Mouse (Mus musculus): ENCODE data around the gene Gabrq. TPM values are rescaled to one million over a fixed set of nuclear protein-coding genes. Genes with fewer than 3 reads are reported as not detected.

Gabrq gene
- not detected in 3 replicates for total RNA-seq (2017)

DNA sequence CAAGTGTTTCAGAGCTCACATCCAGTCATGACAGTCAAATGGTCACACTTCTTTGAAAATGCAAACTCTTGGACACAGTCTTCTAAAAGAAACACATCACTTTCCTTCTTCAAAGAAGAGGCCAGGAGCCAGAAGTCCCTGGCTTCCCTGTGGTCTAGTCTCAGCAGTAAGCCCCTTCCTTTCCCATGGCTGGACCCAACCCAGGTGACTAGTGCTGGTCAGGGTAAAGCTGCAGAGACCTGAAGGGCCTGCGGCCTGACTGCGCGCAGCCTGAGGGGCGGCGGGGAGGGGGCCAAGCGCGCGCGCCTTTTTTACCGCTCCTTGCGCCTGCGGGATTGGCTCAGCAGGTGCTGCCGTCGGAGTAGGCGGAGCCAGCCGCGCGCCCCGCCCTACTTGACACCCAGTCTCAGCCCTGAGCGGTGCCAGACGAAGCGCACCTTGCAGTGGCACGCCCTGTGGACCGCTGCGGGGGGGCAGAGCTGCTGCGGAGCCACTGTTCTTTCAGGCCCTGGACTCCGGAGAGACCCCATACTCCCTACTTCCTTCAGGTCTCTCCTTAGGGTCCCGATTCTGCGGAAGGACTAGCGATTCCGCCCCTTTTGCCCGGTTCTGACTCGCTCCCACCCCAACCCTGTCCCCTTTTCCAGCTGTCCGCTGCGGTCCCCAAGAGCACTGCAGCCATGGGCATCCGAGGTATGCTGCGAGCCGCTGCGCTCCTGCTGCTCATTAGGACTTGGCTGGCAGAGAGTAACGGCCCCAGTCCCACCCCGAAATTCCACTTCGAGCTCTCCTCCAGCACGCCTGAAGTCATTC lies at the start of gene Gabrq:
Gene Gabrq, plus strand, starts transcription at position 403 of the 813 bp plus-strand sequence.
- no peak for ATAC-seq (replicated peaks; ENCODE audit: insufficient number of reproducible peaks, low FRiP score, low TSS enrichment, poor library complexity, severe bottlenecking)

DNA sequence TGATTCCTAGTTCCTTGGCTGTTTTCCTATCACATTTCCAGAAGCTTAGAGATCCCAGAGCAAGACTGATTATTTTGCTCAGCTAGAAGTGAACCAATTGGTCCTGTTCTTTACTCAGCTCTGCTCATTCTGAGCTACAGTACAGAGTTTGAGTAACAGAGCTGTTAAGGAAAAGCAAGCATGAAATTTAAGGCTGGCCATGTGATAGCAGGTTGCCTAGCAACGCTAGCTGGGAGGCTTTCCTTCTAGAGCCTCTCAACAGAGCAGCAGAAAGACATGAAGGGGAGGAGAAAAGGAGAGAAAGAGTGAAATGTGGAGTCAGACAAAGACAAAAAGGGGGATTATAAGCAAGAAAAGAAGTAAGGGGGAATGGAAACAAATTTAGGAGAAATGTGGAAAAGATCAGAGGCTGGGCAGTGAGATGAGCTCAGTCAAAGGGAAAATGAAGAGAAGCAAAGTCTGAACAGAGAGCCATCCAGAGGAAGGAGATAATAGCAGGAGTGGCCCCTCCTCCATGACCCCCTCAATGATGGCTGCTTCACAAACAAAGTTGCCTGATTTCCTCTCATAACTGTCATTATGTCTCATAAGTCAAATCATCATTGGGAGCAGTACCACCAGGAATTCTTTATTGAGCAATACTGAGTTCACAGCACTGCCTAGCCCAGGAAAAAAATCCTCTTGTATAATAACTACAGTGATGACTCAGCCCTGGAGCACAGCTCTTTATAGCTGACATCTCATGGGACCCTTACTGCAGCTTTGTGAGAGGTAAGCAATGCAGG lies 36.0 kb upstream of the Gabrq start:
- ATAC-seq (replicated peaks; ENCODE audit: insufficient number of reproducible peaks, low FRiP score, low TSS enrichment, poor library complexity, severe bottlenecking) = no peak

DNA sequence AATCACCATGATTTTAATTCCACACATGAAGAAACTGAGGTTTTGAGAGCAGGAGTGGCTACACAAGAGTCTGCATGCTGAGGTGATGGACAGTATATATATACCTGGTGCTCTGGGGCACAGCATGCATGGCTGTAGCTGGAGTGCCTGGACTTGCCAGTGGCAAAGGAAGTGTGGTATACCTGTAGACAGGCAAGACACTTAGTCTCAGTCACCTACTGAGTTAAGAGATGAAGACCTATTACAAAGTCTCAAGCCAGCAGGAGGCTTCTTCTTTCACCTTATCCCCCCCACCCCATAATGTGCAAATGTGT lies 35.5 kb upstream of the Gabrq start:
- ATAC-seq (replicated peaks; ENCODE audit: insufficient number of reproducible peaks, low FRiP score, low TSS enrichment, poor library complexity, severe bottlenecking) = no peak

DNA sequence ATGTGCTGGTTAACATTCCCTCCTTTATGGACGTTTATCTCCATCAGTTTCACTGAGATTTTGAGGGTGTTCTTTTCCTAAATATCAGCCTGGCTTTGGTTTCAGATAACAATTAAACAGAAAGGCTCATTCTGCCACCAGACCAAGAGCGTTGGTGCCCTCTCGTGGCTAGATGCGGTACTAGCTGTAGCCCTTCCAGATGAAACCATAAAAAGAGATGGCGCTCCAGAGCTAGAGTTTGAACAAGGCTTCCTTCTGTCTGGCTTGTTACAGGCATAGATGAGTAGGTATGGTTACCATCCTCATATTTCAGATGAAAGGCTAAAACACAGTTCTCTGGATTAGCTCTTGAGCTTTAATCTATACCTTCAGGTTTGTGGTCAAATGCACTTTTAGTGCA lies 5.4 kb upstream of the Gabrq start:
- no peak for ATAC-seq (replicated peaks; ENCODE audit: insufficient number of reproducible peaks, low FRiP score, low TSS enrichment, poor library complexity, severe bottlenecking)

DNA sequence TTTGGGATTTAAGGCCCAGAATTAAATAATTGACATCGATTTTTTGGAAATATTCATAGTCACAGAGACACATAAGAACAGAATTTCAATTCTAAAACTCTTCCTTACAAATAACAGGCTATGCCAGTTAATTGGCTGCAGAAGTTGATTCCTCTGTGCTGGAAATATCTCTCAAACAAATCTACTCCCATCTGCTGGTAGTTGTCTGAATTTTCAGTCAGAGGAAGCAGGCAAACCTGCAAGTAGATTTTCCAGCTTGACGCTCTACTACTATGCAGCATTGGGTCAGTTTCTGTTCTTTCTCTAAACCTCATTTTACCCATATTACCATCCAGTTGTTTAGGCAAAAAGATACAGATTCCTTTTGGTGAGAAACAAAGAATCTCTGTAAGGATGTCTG lies 1.7 kb upstream of the Gabrq start:
- ATAC-seq (replicated peaks; ENCODE audit: insufficient number of reproducible peaks, low FRiP score, low TSS enrichment, poor library complexity, severe bottlenecking) = no peak

DNA sequence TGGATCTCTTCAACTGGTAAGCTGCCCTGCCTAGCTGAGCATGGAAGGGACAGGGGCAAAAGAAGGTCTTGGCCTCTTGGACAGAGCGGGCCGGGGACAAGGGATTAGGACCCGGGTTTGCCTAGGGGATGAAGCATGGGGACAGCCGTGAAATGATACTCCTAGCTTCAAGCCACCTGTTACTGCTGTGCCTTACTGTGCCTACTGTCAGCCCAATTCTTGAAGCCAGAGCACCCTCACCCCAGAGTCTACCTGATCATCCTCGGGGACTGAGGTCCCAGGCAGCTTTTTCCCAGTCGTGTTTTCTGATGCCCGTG lies 569 bp downstream of the Gabrq start:
- no peak for ATAC-seq (replicated peaks; ENCODE audit: insufficient number of reproducible peaks, low FRiP score, low TSS enrichment, poor library complexity, severe bottlenecking)

Other genes with a start within 250 kb of the Gabrq start
- gene Gabra3, start 168.3 kb upstream of the Gabrq start, total RNA-seq (2017) = not detected in 3 replicates
- 80.1 to 104 TPM (median 92.7 TPM) in 3 replicates for gene Cetn2, start 93.2 kb downstream of the Gabrq start, total RNA-seq (2017)
- 9.2 to 12.5 TPM (median 10.4 TPM) in 3 replicates for gene Nsdhl, start 93.4 kb downstream of the Gabrq start, total RNA-seq (2017)
- gene Zfp185, start 162.2 kb downstream of the Gabrq start, total RNA-seq (2017) = not detected in 3 replicates
- not detected in 3 replicates for gene Pnma5, start 211.9 kb downstream of the Gabrq start, total RNA-seq (2017)
- gene Pnma3, start 239.6 kb downstream of the Gabrq start, total RNA-seq (2017) = not detected in 3 replicates